Mouse (Mus musculus): ENCODE measurements around the gene Hspg2. TPM values are rescaled to one million over a fixed set of nuclear protein-coding genes. Genes with fewer than 3 reads are reported as not detected.

Gene Hspg2
- polyA plus RNA-seq, 1 experiment: 76.2 TPM

- Histone ChIP-seq H3K4me3 (replicated peaks; ENCODE audit: extremely low read depth, low read depth, low read length) (no peak overlapping the region), H3K4me1 (ENCODE audit: control insufficient read depth, insufficient read depth, low read length) (no peaks in the 10 kb centered on the region; the same call in 1 of the 2 replicates)
- TF ChIP-seq CTCF (IDR thresholded peaks at IDR 0.05; ENCODE audit: insufficient read depth, low read length): no peak
- no peak for TF ChIP-seq POLR2A (IDR thresholded peaks at IDR 0.05; ENCODE audit: borderline replicate concordance, extremely low read depth, low read depth, low read length)
- 71% methylated on average over 4 of the region's 4 CpGs for WGBS
- DNase-seq: no peak
Observed at GRCm38 (mm10) chr4:137457292-137457691, 11.3 kb upstream of the Hspg2 start.

GRCm38 (mm10) chr4:137458310-137458709 is 10.3 kb upstream of the Hspg2 start:
- H3K4me1 ChIP-seq (ENCODE audit: control insufficient read depth, insufficient read depth, low read length): no peaks in the 10 kb centered on the region; the same call in 1 of the 2 replicates
- 55% methylated on average over 9 of the region's 9 CpGs for WGBS
- H3K4me3 ChIP-seq (replicated peaks; ENCODE audit: extremely low read depth, low read depth, low read length): no peak overlapping the region
- DNase-seq: no peak
- TF ChIP-seq CTCF (IDR thresholded peaks at IDR 0.05; ENCODE audit: insufficient read depth, low read length): no peak
- TF ChIP-seq POLR2A (IDR thresholded peaks at IDR 0.05; ENCODE audit: borderline replicate concordance, extremely low read depth, low read depth, low read length): no peak

GRCm38 (mm10) chr4:137458861-137459260 is 9.7 kb upstream of the Hspg2 start:
- H3K4me3 ChIP-seq (replicated peaks; ENCODE audit: extremely low read depth, low read depth, low read length): no peak overlapping the region
- no peaks in the 10 kb centered on the region; the same call in 1 of the 2 replicates for H3K4me1 ChIP-seq (ENCODE audit: control insufficient read depth, insufficient read depth, low read length)
- WGBS: 37% methylated on average over 5 of the region's 5 CpGs
- TF ChIP-seq POLR2A (IDR thresholded peaks at IDR 0.05; ENCODE audit: borderline replicate concordance, extremely low read depth, low read depth, low read length) (no peak), CTCF (IDR thresholded peaks at IDR 0.05; ENCODE audit: insufficient read depth, low read length) (no peak)
- DNase-seq: no peak

- 82% methylated on average over 14 of the region's 14 CpGs for WGBS
- H3K4me3 ChIP-seq (replicated peaks; ENCODE audit: extremely low read depth, low read depth, low read length): no peak overlapping the region
- no peaks in the 10 kb centered on the region; the same call in 1 of the 2 replicates for H3K4me1 ChIP-seq (ENCODE audit: control insufficient read depth, insufficient read depth, low read length)
- DNase-seq: no peak
- no peak for TF ChIP-seq POLR2A (IDR thresholded peaks at IDR 0.05; ENCODE audit: borderline replicate concordance, extremely low read depth, low read depth, low read length)
- no peak for TF ChIP-seq CTCF (IDR thresholded peaks at IDR 0.05; ENCODE audit: insufficient read depth, low read length)
Observed at GRCm38 (mm10) chr4:137460676-137461075, 7.9 kb upstream of the Hspg2 start.

GRCm38 (mm10) chr4:137461217-137461616 is 7.4 kb upstream of the Hspg2 start:
- H3K4me3 ChIP-seq (replicated peaks; ENCODE audit: extremely low read depth, low read depth, low read length): no peak overlapping the region
- H3K4me1 ChIP-seq (ENCODE audit: control insufficient read depth, insufficient read depth, low read length): no peaks in the 10 kb centered on the region; the same call in 1 of the 2 replicates
- WGBS: 78% methylated on average over 4 of the region's 4 CpGs
- DNase-seq: no peak
- no peak for TF ChIP-seq POLR2A (IDR thresholded peaks at IDR 0.05; ENCODE audit: borderline replicate concordance, extremely low read depth, low read depth, low read length)
- no peak for TF ChIP-seq CTCF (IDR thresholded peaks at IDR 0.05; ENCODE audit: insufficient read depth, low read length)

- TF ChIP-seq POLR2A (IDR thresholded peaks at IDR 0.05; ENCODE audit: borderline replicate concordance, extremely low read depth, low read depth, low read length) (no peak), CTCF (IDR thresholded peaks at IDR 0.05; ENCODE audit: insufficient read depth, low read length) (no peak)
- WGBS: 43% methylated on average over 16 of the region's 16 CpGs
- H3K4me3 ChIP-seq (replicated peaks; ENCODE audit: extremely low read depth, low read depth, low read length): no peak overlapping the region
- no peaks in the 10 kb centered on the region; the same call in 1 of the 2 replicates for H3K4me1 ChIP-seq (ENCODE audit: control insufficient read depth, insufficient read depth, low read length)
- peak; percentile 61 for DNase-seq
Observed at GRCm38 (mm10) chr4:137461981-137462690, 6.4 kb upstream of the Hspg2 start.

GRCm38 (mm10) chr4:137465125-137465787 is 3.3 kb upstream of the Hspg2 start:
- DNase-seq: no peak

GRCm38 (mm10) chr4:137466991-137467390 is 1.6 kb upstream of the Hspg2 start:
- no peak for DNase-seq

More at GRCm38 (mm10) chr4:137465125-137465787, 3.3 kb upstream of the Hspg2 start:
- WGBS: 49% methylated on average over 13 of the region's 13 CpGs
- TF ChIP-seq CTCF (IDR thresholded peaks at IDR 0.05; ENCODE audit: insufficient read depth, low read length): no peak
- no peak for TF ChIP-seq POLR2A (IDR thresholded peaks at IDR 0.05; ENCODE audit: borderline replicate concordance, extremely low read depth, low read depth, low read length)
- Histone ChIP-seq H3K4me1 (ENCODE audit: control insufficient read depth, insufficient read depth, low read length) (peaks cover 6% of the 10 kb centered on the region), H3K4me3 (replicated peaks; ENCODE audit: extremely low read depth, low read depth, low read length) (no peak overlapping the region)

GRCm38 (mm10) chr4:137467525-137467924 is 1.0 kb upstream of the Hspg2 start:
- no peak overlapping the region for H3K4me3 ChIP-seq (replicated peaks; ENCODE audit: extremely low read depth, low read depth, low read length)
- TF ChIP-seq CTCF (IDR thresholded peaks at IDR 0.05; ENCODE audit: insufficient read depth, low read length): no peak
- no peak for TF ChIP-seq POLR2A (IDR thresholded peaks at IDR 0.05; ENCODE audit: borderline replicate concordance, extremely low read depth, low read depth, low read length)
- WGBS: 82% methylated on average over 2 of the region's 2 CpGs
- no peak for DNase-seq
- peaks cover 6% of the 10 kb centered on the region for H3K4me1 ChIP-seq (ENCODE audit: control insufficient read depth, insufficient read depth, low read length)

More at GRCm38 (mm10) chr4:137466991-137467390, 1.6 kb upstream of the Hspg2 start:
- H3K4me3 ChIP-seq (replicated peaks; ENCODE audit: extremely low read depth, low read depth, low read length): no peak overlapping the region
- H3K4me1 ChIP-seq (ENCODE audit: control insufficient read depth, insufficient read depth, low read length): peaks cover 6% of the 10 kb centered on the region
- no peak for TF ChIP-seq POLR2A (IDR thresholded peaks at IDR 0.05; ENCODE audit: borderline replicate concordance, extremely low read depth, low read depth, low read length)
- no peak for TF ChIP-seq CTCF (IDR thresholded peaks at IDR 0.05; ENCODE audit: insufficient read depth, low read length)
- 68% methylated on average over 4 of the region's 4 CpGs for WGBS
